Mouse (Mus musculus): ENCODE data around the gene Cfdp1. TPM values are rescaled to one million over a fixed set of nuclear protein-coding genes. Genes with fewer than 3 reads are reported as not detected.

Gene Cfdp1
- total and polyA plus RNA-seq, 3 experiments: 26.1 to 229 (median 160) TPM

GRCm38 (mm10) chr8:111768651-111769050 lies 85.4 kb downstream of the Cfdp1 start:
- no peak for ATAC-seq (ENCODE audit: extremely low read depth, insufficient number of reproducible peaks, low FRiP score, poor library complexity, severe bottlenecking)
- peaks cover 87% of the 10 kb centered on the region for H3K36me3 ChIP-seq (replicated peaks)

GRCm38 (mm10) chr8:111765616-111766015 lies 88.5 kb downstream of the Cfdp1 start:
- H3K4me3 ChIP-seq (ENCODE audit: low read depth, low read length): no peak overlapping the region
- H3K4me1 ChIP-seq (ENCODE audit: insufficient read depth, low read depth, low read length): peaks cover 13% of the 10 kb centered on the region
- peaks cover 61% of the 10 kb centered on the region for H3K36me3 ChIP-seq (replicated peaks)
- peaks cover 3% of the 10 kb centered on the region; the same call in 1 of the 2 replicates for H3K27me3 ChIP-seq (ENCODE audit: insufficient read depth, low read length)
- H3K9me3 ChIP-seq (replicated peaks): no peaks in the 10 kb centered on the region
- no peak for TF ChIP-seq CTCF (IDR thresholded peaks at IDR 0.05; ENCODE audit: low read depth, low read length)
- no peak for TF ChIP-seq GATA2 (IDR thresholded peaks at IDR 0.05; ENCODE audit: borderline replicate concordance, low read depth, low read length)
- TF ChIP-seq TAL1 (conservative IDR thresholded peaks at IDR 0.05; ENCODE audit: low read depth, low read length): no peak
- no peak for TF ChIP-seq POLR2AphosphoS5 (IDR thresholded peaks at IDR 0.05; ENCODE audit: insufficient replicate concordance, low read depth, low read length)
- DNase-seq (ENCODE audit: low spot score) (no peak), ATAC-seq (ENCODE audit: extremely low read depth, insufficient number of reproducible peaks, low FRiP score, poor library complexity, severe bottlenecking) (no peak)

More at GRCm38 (mm10) chr8:111768651-111769050, 85.4 kb downstream of the Cfdp1 start:
- no peak overlapping the region for H3K4me3 ChIP-seq (ENCODE audit: low read depth, low read length)
- no peaks in the 10 kb centered on the region for H3K9me3 ChIP-seq (replicated peaks)
- TF ChIP-seq TAL1 (conservative IDR thresholded peaks at IDR 0.05; ENCODE audit: low read depth, low read length) (no peak), GATA2 (IDR thresholded peaks at IDR 0.05; ENCODE audit: borderline replicate concordance, low read depth, low read length) (no peak), POLR2AphosphoS5 (IDR thresholded peaks at IDR 0.05; ENCODE audit: insufficient replicate concordance, low read depth, low read length) (no peak), CTCF (IDR thresholded peaks at IDR 0.05; ENCODE audit: low read depth, low read length) (no peak), GATA1 (IDR thresholded peaks at IDR 0.05; ENCODE audit: borderline replicate concordance, low read length) (no peak)
- DNase-seq (ENCODE audit: low spot score): no peak
- H3K4me1 ChIP-seq (ENCODE audit: insufficient read depth, low read depth, low read length): peaks cover 14% of the 10 kb centered on the region
- no peaks in the 10 kb centered on the region for H3K27me3 ChIP-seq (ENCODE audit: insufficient read depth, low read length)

- H3K4me1 ChIP-seq (ENCODE audit: insufficient read depth, low read depth, low read length): peaks cover 13% of the 10 kb centered on the region
- H3K4me3 ChIP-seq (ENCODE audit: low read depth, low read length): no peak overlapping the region
- peaks cover 3% of the 10 kb centered on the region; the same call in 1 of the 2 replicates for H3K27me3 ChIP-seq (ENCODE audit: insufficient read depth, low read length)
- ATAC-seq (ENCODE audit: extremely low read depth, insufficient number of reproducible peaks, low FRiP score, poor library complexity, severe bottlenecking) (no peak), DNase-seq (ENCODE audit: low spot score) (no peak)
- H3K9me3 ChIP-seq (replicated peaks): no peaks in the 10 kb centered on the region
- H3K36me3 ChIP-seq (replicated peaks): peaks cover 58% of the 10 kb centered on the region
- TF ChIP-seq GATA1 (IDR thresholded peaks at IDR 0.05; ENCODE audit: borderline replicate concordance, low read length): no peak
- TF ChIP-seq CTCF (IDR thresholded peaks at IDR 0.05; ENCODE audit: low read depth, low read length): no peak
- no peak for TF ChIP-seq TAL1 (conservative IDR thresholded peaks at IDR 0.05; ENCODE audit: low read depth, low read length)
- TF ChIP-seq POLR2AphosphoS5 (IDR thresholded peaks at IDR 0.05; ENCODE audit: insufficient replicate concordance, low read depth, low read length): no peak
- no peak for TF ChIP-seq GATA2 (IDR thresholded peaks at IDR 0.05; ENCODE audit: borderline replicate concordance, low read depth, low read length)
Observed at GRCm38 (mm10) chr8:111765096-111765495, 89.0 kb downstream of the Cfdp1 start.

DNA sequence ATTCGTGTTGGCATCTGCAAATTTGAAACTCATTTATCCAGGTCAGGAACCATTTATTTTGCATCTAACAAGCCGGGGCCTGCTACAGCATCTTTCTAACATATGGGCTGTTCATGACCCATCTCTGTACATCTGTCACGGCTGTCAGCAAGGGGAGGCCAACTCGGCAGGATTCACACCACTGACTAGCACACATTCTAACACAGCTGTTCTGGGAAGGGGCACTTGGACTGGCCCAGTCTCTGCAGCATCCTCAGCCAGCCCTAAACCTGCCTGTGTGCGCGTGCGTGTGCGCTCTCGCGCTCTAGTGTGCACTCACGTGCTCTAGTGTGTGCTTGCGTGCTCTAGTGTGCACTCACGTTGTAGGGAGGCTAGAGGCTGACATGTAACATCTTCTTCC lies 93.4 kb downstream of the Cfdp1 start:
- H3K27me3 ChIP-seq (ENCODE audit: insufficient read depth, low read length): peaks cover 19% of the 10 kb centered on the region
- ATAC-seq (ENCODE audit: extremely low read depth, insufficient number of reproducible peaks, low FRiP score, poor library complexity, severe bottlenecking) (no peak), DNase-seq (ENCODE audit: low spot score) (no peak)
- no peak overlapping the region for H3K4me3 ChIP-seq (ENCODE audit: low read depth, low read length)
- peaks cover 14% of the 10 kb centered on the region for H3K36me3 ChIP-seq (replicated peaks)
- H3K9me3 ChIP-seq (replicated peaks): no peaks in the 10 kb centered on the region
- H3K4me1 ChIP-seq (ENCODE audit: insufficient read depth, low read depth, low read length): peaks cover 3% of the 10 kb centered on the region; the same call in 1 of the 2 replicates
- no peak for TF ChIP-seq GATA1 (IDR thresholded peaks at IDR 0.05; ENCODE audit: borderline replicate concordance, low read length)
- no peak for TF ChIP-seq TAL1 (conservative IDR thresholded peaks at IDR 0.05; ENCODE audit: low read depth, low read length)
- no peak for TF ChIP-seq CTCF (IDR thresholded peaks at IDR 0.05; ENCODE audit: low read depth, low read length)
- no peak for TF ChIP-seq GATA2 (IDR thresholded peaks at IDR 0.05; ENCODE audit: borderline replicate concordance, low read depth, low read length)
- TF ChIP-seq POLR2AphosphoS5 (IDR thresholded peaks at IDR 0.05; ENCODE audit: insufficient replicate concordance, low read depth, low read length): no peak

GRCm38 (mm10) chr8:111758817-111759216 lies 95.3 kb downstream of the Cfdp1 start:
- TF ChIP-seq TAL1 (conservative IDR thresholded peaks at IDR 0.05; ENCODE audit: low read depth, low read length): no peak
- no peak for TF ChIP-seq POLR2AphosphoS5 (IDR thresholded peaks at IDR 0.05; ENCODE audit: insufficient replicate concordance, low read depth, low read length)
- TF ChIP-seq GATA2 (IDR thresholded peaks at IDR 0.05; ENCODE audit: borderline replicate concordance, low read depth, low read length): no peak
- TF ChIP-seq GATA1 (IDR thresholded peaks at IDR 0.05; ENCODE audit: borderline replicate concordance, low read length): no peak
- no peak for TF ChIP-seq CTCF (IDR thresholded peaks at IDR 0.05; ENCODE audit: low read depth, low read length)
- DNase-seq (ENCODE audit: low spot score) (no peak), ATAC-seq (ENCODE audit: extremely low read depth, insufficient number of reproducible peaks, low FRiP score, poor library complexity, severe bottlenecking) (no peak)

GRCm38 (mm10) chr8:111757599-111757998 lies 96.5 kb downstream of the Cfdp1 start:
- Histone ChIP-seq H3K9me3 (replicated peaks) (no peaks in the 10 kb centered on the region), H3K27me3 (ENCODE audit: insufficient read depth, low read length) (peaks cover 33% of the 10 kb centered on the region), H3K36me3 (replicated peaks) (no peaks in the 10 kb centered on the region), H3K4me1 (ENCODE audit: insufficient read depth, low read depth, low read length) (peaks cover 3% of the 10 kb centered on the region; the same call in 1 of the 2 replicates), H3K4me3 (ENCODE audit: low read depth, low read length) (no peak overlapping the region)
- TF ChIP-seq GATA2 (IDR thresholded peaks at IDR 0.05; ENCODE audit: borderline replicate concordance, low read depth, low read length): no peak
- no peak for ATAC-seq (ENCODE audit: extremely low read depth, insufficient number of reproducible peaks, low FRiP score, poor library complexity, severe bottlenecking)
- no peak for DNase-seq (ENCODE audit: low spot score)

More at GRCm38 (mm10) chr8:111758817-111759216, 95.3 kb downstream of the Cfdp1 start:
- peaks cover 3% of the 10 kb centered on the region; the same call in 1 of the 2 replicates for H3K4me1 ChIP-seq (ENCODE audit: insufficient read depth, low read depth, low read length)
- H3K36me3 ChIP-seq (replicated peaks): peaks cover 2% of the 10 kb centered on the region
- no peak overlapping the region for H3K4me3 ChIP-seq (ENCODE audit: low read depth, low read length)
- peaks cover 31% of the 10 kb centered on the region for H3K27me3 ChIP-seq (ENCODE audit: insufficient read depth, low read length)
- H3K9me3 ChIP-seq (replicated peaks): no peaks in the 10 kb centered on the region
